Mouse (Mus musculus): ENCODE data around the gene Igsf8.

DNA sequence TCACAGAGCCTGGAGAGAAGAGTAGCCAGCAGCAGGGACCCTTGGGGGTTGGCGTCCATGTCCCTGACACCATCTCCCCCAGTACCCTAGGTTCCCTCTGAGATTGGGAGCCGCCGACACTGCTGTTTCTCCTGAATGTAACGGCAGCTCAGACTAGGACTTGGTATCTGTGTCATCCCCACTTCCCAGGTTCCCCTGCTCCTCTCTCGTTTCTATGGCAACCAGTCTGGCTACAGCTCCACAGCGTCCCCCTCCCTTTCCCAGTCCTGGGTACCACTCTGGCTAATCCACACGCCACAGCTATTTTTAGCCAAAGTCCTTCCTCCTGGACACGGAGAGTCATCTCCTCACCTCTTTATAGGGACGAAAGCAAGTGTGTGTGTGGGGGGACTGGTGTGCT is 67.7 kb downstream of the Igsf8 start, which contains the start of gene Kcnj9:
- TF ChIP-seq POLR2A (IDR thresholded peaks at IDR 0.05; ENCODE audit: low read depth, low read length) (no peak), CTCF (IDR thresholded peaks at IDR 0.05; ENCODE audit: borderline replicate concordance, insufficient read depth, low read length) (no peak)

All from embryonic fibroblast, embryonic 13.5 days (primary cell).